Mouse (Mus musculus) large intestine, adult 2 months (tissue): ENCODE data around the gene Hoxc5. TPM values are rescaled to one million over a fixed set of nuclear protein-coding genes. Genes with fewer than 3 reads are reported as not detected.

Source experiments
- DNase-seq: peaks from one replicate; pipeline ENCODE4 v3.0.0-alpha.2; 2012; ENCODE audit warnings: low read depth, low spot score
- WGBS: fragments of 180-500 bp; shearing (Covaris S2); methylation state at CpG from one replicate; pipeline ENCODE4 v1.1.7; 2018; 5-methylcytosine and 5-hydroxymethylcytosine counted together
- polyA plus RNA-seq: library from polyadenylated mRNA; depleted of rRNA; stranded (reverse); fragments of >200 nt; gene quantifications from 2 replicates; pipeline ENCODE4 v1.2.3, GENCODE M21; 2012

The Hoxc5 gene
- polyA plus RNA-seq, 1 experiment: 1.5 TPM

- DNase-seq: no peak
- 8% methylated on average over 30 of the region's 30 CpGs for WGBS
Observed at GRCm38 (mm10) chr15:102965892-102966775, 1.1 kb upstream of the Hoxc5 start.

GRCm38 (mm10) chr15:102966776-102967311, 399 bp upstream of the Hoxc5 start, which contains the start of gene Hoxc10:
TSS of gene Hoxc10 (plus strand) at chr15:102966796.
- DNase-seq: no peak
- WGBS: 7% methylated on average over 27 of the region's 27 CpGs

GRCm38 (mm10) chr15:102967511-102968397, 511 bp downstream of the Hoxc5 start:
- no peak for DNase-seq
- 10% methylated on average over 34 of the region's 34 CpGs for WGBS

- 39% methylated on average over 1 of the region's 1 CpGs for WGBS
- no peak for DNase-seq
Observed at GRCm38 (mm10) chr15:102969296-102969695, 2.1 kb downstream of the Hoxc5 start.

GRCm38 (mm10) chr15:102970740-102971139, 3.5 kb downstream of the Hoxc5 start:
- no peak for DNase-seq
- WGBS: 4% methylated on average over 12 of the region's 12 CpGs

GRCm38 (mm10) chr15:102972254-102972653, 5.0 kb downstream of the Hoxc5 start:
- DNase-seq: no peak
- 7% methylated on average over 21 of the region's 21 CpGs for WGBS

- WGBS: 17% methylated on average over 6 of the region's 6 CpGs
Observed at GRCm38 (mm10) chr15:102972753-102973152, 5.5 kb downstream of the Hoxc5 start.

GRCm38 (mm10) chr15:102975034-102975433, 7.8 kb downstream of the Hoxc5 start:
- WGBS: 17% methylated on average over 7 of the region's 7 CpGs
- no peak for DNase-seq

More at GRCm38 (mm10) chr15:102972753-102973152, 5.5 kb downstream of the Hoxc5 start:
- DNase-seq: no peak

GRCm38 (mm10) chr15:102975688-102976111, 8.5 kb downstream of the Hoxc5 start:
- no peak for DNase-seq

GRCm38 (mm10) chr15:102976171-102976570, 8.9 kb downstream of the Hoxc5 start, which contains the start of gene Hoxc9:
TSS of gene Hoxc9 (plus strand) at chr15:102976439.
- DNase-seq: no peak
- 12% methylated on average over 19 of the region's 20 CpGs for WGBS

More at GRCm38 (mm10) chr15:102975688-102976111, 8.5 kb downstream of the Hoxc5 start:
- 9% methylated on average over 21 of the region's 21 CpGs for WGBS

- WGBS: 6% methylated on average over 37 of the region's 37 CpGs
- DNase-seq: no peak
Observed at GRCm38 (mm10) chr15:102976631-102977422, 9.6 kb downstream of the Hoxc5 start.

GRCm38 (mm10) chr15:102977423-102977974, 10.3 kb downstream of the Hoxc5 start:
- WGBS: 10% methylated on average over 16 of the region's 16 CpGs

GRCm38 (mm10) chr15:102978615-102979515, 11.6 kb downstream of the Hoxc5 start:
- 20% methylated on average over 13 of the region's 13 CpGs for WGBS
- DNase-seq: no peak

More at GRCm38 (mm10) chr15:102977423-102977974, 10.3 kb downstream of the Hoxc5 start:
- DNase-seq: no peak

GRCm38 (mm10) chr15:102979936-102980335, 12.7 kb downstream of the Hoxc5 start:
- WGBS: 10% methylated on average over 1 of the region's 1 CpGs
- no peak for DNase-seq

GRCm38 (mm10) chr15:102980352-102980751, 13.1 kb downstream of the Hoxc5 start:
- WGBS: 7% methylated on average over 11 of the region's 11 CpGs
- DNase-seq: no peak

- DNase-seq: no peak
- 3% methylated on average over 14 of the region's 14 CpGs for WGBS
Observed at GRCm38 (mm10) chr15:102980912-102981311, 13.7 kb downstream of the Hoxc5 start.

GRCm38 (mm10) chr15:102981379-102982288, 14.4 kb downstream of the Hoxc5 start:
- 2% methylated on average over 88 of the region's 88 CpGs for WGBS
- no peak for DNase-seq
